Mouse (Mus musculus): ENCODE data around the gene Peak1. TPM values are rescaled to one million over a fixed set of nuclear protein-coding genes. Genes with fewer than 3 reads are reported as not detected.

Gene Peak1
- polyA plus RNA-seq (2015; fragmentation: Nextera tagmentation; extraction: Ambion mirVana) = 4.8 and 5.4 TPM in 2 replicates

DNA sequence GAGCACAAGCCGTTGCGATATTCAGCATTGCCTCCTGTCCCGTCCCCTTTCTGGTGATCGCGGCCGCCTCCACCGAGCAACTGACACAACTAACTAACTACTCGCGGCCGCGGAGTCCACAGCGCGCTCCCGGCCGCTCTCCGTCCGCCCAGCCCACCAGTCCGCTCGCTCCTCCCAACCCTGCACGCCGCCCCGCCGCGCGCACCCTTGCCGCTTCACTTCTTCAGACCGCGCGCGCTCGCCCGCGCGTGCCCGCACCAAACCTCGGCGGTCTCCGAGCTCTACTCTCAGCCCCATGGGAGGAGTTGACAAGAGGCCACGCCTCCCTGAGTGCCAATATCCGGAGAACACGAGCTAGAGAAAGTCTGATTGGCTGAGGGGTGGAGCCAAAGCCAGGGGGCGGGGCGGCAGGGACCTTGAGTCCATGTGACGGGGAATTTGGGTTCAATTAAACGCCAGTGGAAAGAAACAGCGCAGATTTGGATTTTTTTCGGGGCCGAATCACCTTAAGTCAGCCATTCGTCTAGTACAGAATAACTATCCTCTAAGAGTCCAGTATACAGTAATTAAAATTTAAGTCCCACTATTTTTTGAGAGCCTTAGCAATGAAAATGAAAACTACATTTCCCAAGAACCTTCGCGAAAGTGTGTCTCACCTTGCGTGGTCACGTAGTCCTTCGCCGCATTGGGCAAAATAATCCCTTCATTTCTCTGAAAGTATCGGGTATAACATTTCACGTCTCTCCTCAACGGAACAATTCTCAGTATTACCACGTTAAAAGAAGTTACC is at the start of gene Peak1, which contains the start of gene Hmg20a:
Peak1 (minus strand) TSS at position 120 of the 790 bp plus-strand sequence.
Hmg20a (plus strand) TSS at position 662 of the 790 bp plus-strand sequence.
- H3K36me3 ChIP-seq = no peaks in the 10 kb centered on the region
- peak within 1 kb of the TSS; percentile 74 for H3K4me3 ChIP-seq
- under 1% methylated on average over 59 of the region's 59 CpGs for WGBS
- no peaks in the 10 kb centered on the region for H3K9me3 ChIP-seq
- H3K4me1 ChIP-seq (replicated peaks) = peaks cover 44% of the 10 kb centered on the region
- H3K9ac ChIP-seq = peak within 1 kb of the TSS; percentile 83
- H3K27ac ChIP-seq = peak within 1 kb of the TSS; percentile 95
- peak within 1 kb of the TSS; percentile 73 for H3K4me2 ChIP-seq
- peak; percentile 96 for ATAC-seq (ENCODE audit: low FRiP score)
- H3K27me3 ChIP-seq = no peaks in the 10 kb centered on the region

DNA sequence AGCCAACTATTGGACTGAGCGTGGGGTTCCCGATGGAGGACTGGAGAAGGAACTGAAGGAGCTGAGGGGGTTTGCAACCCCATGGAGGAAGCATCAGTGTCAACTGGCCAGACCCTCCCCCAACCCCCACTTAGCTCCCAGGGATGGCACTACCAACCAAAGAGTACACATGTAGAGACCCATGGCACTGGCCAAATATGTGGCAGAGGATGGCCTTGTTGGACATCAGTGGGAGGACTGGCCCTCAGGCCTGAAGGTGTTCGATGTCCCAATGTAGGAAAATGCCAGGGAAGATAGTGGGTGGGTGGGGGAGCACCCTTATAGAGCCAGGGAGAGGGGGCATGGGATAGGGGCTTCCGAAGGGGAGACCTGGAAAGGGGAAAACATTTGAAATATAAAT is 48.4 kb upstream of the Peak1 start:
- Histone ChIP-seq H3K27ac (peak overlapping the region; percentile 83; the same call in 1 of the 2 replicates), H3K4me1 (replicated peaks) (peaks cover 24% of the 10 kb centered on the region), H3K9ac (no peak overlapping the region), H3K4me3 (no peak overlapping the region), H3K36me3 (peaks cover 18% of the 10 kb centered on the region), H3K9me3 (no peaks in the 10 kb centered on the region), H3K27me3 (no peaks in the 10 kb centered on the region), H3K4me2 (no peak overlapping the region)
- 93% methylated on average over 4 of the region's 4 CpGs for WGBS
- ATAC-seq (ENCODE audit: low FRiP score) = no peak

DNA sequence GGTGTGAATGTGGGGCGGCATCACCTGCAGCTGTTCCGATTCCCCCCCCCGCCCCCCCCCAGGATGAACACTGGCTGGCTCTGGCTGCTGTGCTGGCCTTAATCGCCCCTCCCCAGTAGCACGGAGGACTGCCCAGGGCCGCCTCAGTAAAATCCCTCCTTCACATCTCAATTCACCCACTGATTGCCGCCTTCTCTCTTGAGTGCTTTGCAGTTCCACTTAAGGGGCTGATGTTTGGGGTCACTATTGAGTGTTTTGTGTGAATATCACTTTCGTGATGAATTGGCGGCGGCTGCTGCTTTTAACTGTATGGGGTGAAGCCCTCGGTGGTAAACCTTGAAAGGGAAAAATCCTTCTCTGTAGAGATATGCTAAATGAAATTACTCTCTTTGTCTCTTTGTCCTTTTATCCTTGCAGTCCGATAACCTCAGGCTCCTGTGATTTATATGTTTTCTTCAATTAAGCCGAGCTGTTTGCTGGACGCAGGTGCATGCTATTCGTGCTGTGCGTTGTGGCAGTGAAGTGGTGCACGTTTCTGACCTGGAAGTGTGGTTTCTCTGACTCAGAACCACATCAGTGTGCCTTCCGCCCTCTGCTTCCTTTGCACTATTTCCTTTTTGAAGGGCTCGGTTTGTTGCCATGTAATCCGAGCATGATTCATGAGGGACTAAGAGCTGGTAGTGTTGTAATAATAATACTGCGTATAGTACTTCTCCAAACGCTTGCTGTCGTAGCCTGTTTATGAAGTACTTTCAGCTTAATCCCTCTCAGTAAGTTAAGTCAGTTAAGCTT is 47.2 kb upstream of the Peak1 start:
- H3K4me2 ChIP-seq = peak overlapping the region; percentile 38
- H3K36me3 ChIP-seq = peaks cover 18% of the 10 kb centered on the region
- H3K27me3 ChIP-seq = no peaks in the 10 kb centered on the region
- no peak overlapping the region for H3K4me3 ChIP-seq
- no peaks in the 10 kb centered on the region for H3K9me3 ChIP-seq
- H3K27ac ChIP-seq = peak overlapping the region; percentile 83
- peak overlapping the region; percentile 43; the same call in 1 of the 2 replicates for H3K9ac ChIP-seq
- H3K4me1 ChIP-seq (replicated peaks) = peaks cover 24% of the 10 kb centered on the region
- ATAC-seq (ENCODE audit: low FRiP score) = peak; percentile 49
- 26% methylated on average over 23 of the region's 23 CpGs for WGBS

DNA sequence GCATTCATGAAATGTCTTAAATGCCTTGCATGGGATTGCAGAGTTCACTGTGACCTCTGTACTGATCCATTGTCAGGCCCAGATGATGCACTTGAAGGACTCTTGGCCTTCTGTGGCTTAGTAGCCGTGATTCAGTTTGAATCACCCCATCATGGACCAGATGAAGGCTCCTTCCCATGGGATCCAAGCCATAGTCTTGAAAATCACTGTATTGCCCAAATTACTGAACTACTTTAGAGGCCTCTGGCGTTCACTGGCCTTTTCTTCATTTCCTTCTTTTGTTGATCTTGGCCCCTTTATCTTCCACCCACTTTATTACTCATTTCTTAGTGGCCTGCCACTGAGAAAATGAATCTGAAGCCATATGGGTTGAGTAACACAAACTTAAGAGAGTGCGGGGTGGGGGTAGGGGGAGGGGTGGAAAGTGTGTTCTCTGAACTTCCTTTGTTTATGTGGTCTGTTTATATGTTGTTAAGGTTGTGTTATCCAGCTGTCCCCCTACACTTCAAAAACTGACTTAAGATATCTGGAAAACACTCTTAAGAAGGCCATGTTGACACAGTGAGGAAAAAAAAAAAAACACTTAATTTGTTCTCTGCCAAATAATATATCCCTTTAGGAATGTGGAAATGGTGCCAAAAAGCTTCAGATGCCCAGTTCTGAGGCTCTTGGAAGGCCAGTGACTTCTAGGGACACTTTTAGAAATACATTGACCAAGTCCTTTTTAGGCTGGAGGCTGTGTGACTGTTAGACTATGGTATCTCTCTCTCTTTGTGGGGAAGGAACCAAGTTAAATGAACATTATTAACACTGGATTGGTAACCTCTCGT is 46.0 kb upstream of the Peak1 start:
- no peaks in the 10 kb centered on the region for H3K9me3 ChIP-seq
- no peak for ATAC-seq (ENCODE audit: low FRiP score)
- no peak overlapping the region for H3K9ac ChIP-seq
- no peak overlapping the region for H3K4me2 ChIP-seq
- no peak overlapping the region for H3K4me3 ChIP-seq
- no peaks in the 10 kb centered on the region for H3K27me3 ChIP-seq
- peaks cover 24% of the 10 kb centered on the region for H3K4me1 ChIP-seq (replicated peaks)
- H3K27ac ChIP-seq = no peak overlapping the region; the same call in 1 of the 2 replicates
- 66% methylated on average over 4 of the region's 4 CpGs for WGBS
- peaks cover 10% of the 10 kb centered on the region for H3K36me3 ChIP-seq

DNA sequence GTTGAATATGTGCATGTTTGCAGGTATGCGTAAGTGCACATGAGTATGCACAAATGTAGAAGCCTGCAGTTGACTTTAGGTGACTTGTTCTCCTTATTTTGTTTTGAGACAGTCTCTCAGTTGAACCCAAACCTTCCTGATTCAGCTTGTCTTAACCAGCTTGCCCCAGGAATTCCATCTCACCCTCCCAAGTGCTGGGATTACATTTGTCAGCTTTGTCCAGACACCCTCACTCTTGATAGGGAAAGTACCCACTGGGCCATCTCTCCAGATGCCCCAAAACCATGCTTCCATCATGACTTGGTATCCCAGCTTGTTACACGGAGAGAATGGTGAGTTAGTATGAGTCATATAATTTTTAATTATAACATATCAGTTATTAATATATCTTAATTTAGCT is 45.2 kb upstream of the Peak1 start:
- H3K9ac ChIP-seq = no peak overlapping the region
- WGBS = 93% methylated on average over 2 of the region's 2 CpGs
- no peak overlapping the region for H3K4me3 ChIP-seq
- peaks cover 24% of the 10 kb centered on the region for H3K4me1 ChIP-seq (replicated peaks)
- no peak for ATAC-seq (ENCODE audit: low FRiP score)
- no peak overlapping the region for H3K4me2 ChIP-seq
- no peak overlapping the region for H3K27ac ChIP-seq
- H3K36me3 ChIP-seq = peaks cover 4% of the 10 kb centered on the region
- no peaks in the 10 kb centered on the region for H3K27me3 ChIP-seq
- no peaks in the 10 kb centered on the region for H3K9me3 ChIP-seq

DNA sequence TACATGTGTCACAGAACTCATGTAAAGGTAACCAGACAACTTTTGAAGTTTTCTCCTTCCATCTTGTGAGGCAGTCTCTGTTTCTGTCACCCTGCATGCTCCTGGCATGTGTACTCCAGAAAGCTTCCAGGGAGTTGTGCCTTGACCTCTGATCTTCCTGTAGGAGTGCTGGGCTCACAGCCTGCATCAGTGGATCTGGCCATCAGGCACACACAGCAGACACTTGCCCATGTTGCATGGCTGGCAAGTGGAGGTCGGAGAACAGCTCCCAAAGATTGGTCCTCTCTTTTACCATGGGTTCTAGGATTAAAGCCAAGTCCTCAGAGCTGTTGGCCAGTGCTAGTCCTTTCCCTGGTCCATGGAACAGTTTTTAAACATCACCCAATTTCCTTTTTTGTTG is 44.7 kb upstream of the Peak1 start:
- H3K9me3 ChIP-seq = no peaks in the 10 kb centered on the region
- H3K4me2 ChIP-seq = no peak overlapping the region
- peaks cover 24% of the 10 kb centered on the region for H3K4me1 ChIP-seq (replicated peaks)
- no peak for ATAC-seq (ENCODE audit: low FRiP score)
- H3K36me3 ChIP-seq = no peaks in the 10 kb centered on the region
- H3K27me3 ChIP-seq = no peaks in the 10 kb centered on the region
- H3K4me3 ChIP-seq = no peak overlapping the region
- no peak overlapping the region for H3K9ac ChIP-seq
- no peak overlapping the region; the same call in 1 of the 2 replicates for H3K27ac ChIP-seq
- WGBS = 82% methylated on average over 1 of the region's 1 CpGs

DNA sequence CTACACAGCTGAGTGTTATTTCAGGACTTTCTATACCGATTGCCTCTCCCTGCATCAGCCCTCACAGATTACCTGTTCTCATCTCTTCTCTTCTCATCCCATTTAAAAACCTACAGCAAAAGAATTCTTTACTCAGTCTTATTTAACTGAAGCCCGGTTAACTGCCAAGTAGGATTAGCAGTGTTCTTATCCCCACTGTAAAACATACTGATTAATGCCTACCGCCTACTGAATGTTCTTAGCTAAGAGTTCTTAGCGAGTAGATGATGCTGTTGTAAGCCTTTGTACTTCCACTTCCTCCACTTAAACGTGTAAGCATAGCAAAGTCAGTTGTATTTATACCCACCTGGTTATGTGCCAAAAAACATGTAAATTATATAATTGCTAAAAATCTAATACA is 43.1 kb upstream of the Peak1 start:
- ATAC-seq (ENCODE audit: low FRiP score) = no peak
- no peak overlapping the region for H3K27ac ChIP-seq
- peaks cover 19% of the 10 kb centered on the region for H3K4me1 ChIP-seq (replicated peaks)
- no peaks in the 10 kb centered on the region for H3K27me3 ChIP-seq
- WGBS = 91% methylated on average over 5 of the region's 5 CpGs
- no peak overlapping the region for H3K4me2 ChIP-seq
- no peaks in the 10 kb centered on the region for H3K9me3 ChIP-seq
- H3K36me3 ChIP-seq = no peaks in the 10 kb centered on the region; the same call in 1 of the 2 replicates
- H3K9ac ChIP-seq = no peak overlapping the region
- H3K4me3 ChIP-seq = no peak overlapping the region

DNA sequence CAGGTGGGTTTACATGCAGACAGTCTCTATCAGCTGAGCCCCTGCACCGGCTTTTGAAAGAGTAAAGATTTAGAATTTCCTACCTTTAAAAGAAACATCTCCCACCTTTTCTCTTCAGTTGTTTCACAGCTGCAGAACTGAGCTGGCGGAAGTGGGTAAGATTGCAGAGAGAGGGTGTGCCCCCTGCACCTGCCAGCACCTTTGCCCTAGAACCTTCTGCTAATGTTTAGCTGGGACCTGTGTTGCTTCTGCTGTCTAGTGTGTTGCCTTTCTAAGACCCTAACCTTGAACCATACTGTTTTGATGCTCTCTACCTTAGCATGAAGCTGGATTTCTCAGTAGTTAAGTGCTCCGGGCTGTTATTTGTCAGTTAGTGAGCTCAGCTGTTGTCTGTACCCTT is 38.6 kb upstream of the Peak1 start:
- H3K4me1 ChIP-seq (replicated peaks) = no peaks in the 10 kb centered on the region; the same call in 1 of the 2 replicates
- no peak overlapping the region for H3K27ac ChIP-seq
- no peak overlapping the region for H3K4me3 ChIP-seq
- H3K27me3 ChIP-seq = no peaks in the 10 kb centered on the region
- WGBS = 88% methylated on average over 3 of the region's 3 CpGs
- ATAC-seq (ENCODE audit: low FRiP score) = no peak
- peaks cover 6% of the 10 kb centered on the region for H3K36me3 ChIP-seq
- no peak overlapping the region for H3K4me2 ChIP-seq
- no peak overlapping the region for H3K9ac ChIP-seq
- H3K9me3 ChIP-seq = no peaks in the 10 kb centered on the region

DNA sequence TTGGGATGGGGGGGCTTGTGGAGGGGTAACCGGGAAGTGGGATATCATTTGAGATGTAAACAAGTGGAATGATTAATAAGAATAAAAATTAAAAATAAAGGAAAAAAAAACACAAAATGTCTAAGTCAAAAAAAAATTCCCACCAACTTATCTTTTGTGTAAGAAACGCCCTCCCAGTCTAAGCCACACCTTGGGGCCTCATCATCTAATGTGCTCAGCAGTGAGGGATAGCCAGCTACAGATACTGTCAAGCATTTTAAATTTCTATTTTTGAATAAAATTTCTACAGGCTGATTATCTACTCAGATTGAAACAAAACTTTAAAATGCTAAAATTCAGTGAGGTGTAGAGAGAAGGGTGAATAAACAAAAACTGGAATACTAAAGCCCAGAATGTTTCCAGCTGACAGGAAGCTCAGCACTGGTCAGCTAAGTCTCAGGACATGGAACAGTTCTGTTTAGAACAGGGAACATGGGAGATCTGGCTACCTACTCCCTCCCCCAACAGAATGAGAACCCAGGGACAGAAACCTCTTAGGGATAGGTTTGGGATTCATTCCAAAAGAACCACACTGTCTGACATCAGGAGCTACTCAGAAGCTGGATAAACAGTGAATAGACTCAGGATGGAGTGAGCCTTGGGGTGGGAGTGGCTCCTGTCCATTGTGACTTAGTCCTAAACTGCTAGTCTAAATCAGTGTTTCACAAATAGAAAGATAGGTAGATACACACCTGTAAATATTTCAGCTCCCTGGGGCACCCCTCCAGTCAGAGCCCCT is 35.4 kb upstream of the Peak1 start:
- no peak overlapping the region for H3K27ac ChIP-seq
- H3K9me3 ChIP-seq = no peaks in the 10 kb centered on the region
- no peaks in the 10 kb centered on the region for H3K27me3 ChIP-seq
- H3K4me3 ChIP-seq = no peak overlapping the region
- WGBS = 91% methylated on average over 2 of the region's 2 CpGs
- H3K4me1 ChIP-seq (replicated peaks) = peaks cover 3% of the 10 kb centered on the region; the same call in 1 of the 2 replicates
- no peak overlapping the region for H3K4me2 ChIP-seq
- H3K36me3 ChIP-seq = peaks cover 6% of the 10 kb centered on the region
- ATAC-seq (ENCODE audit: low FRiP score) = no peak
- H3K9ac ChIP-seq = no peak overlapping the region

DNA sequence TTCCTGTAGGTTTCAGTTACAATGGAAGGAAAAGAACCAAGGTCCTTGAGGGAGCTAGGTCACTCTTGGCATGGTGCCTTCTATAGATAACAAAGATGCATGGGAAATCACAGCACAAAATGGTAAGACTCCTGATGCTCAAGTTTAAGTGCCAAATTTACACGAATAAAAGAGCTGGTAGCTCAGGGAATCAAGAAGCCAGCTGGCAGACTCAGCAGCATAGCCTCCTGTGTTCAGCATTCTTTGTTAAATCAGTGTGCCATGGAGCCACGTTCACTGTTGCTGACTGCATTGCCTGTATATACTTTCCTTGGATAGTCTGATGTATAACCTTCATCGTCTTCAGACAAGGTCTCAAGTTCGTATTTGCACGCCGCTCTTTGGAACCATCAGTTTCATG is 33.7 kb upstream of the Peak1 start:
- H3K4me1 ChIP-seq (replicated peaks) = peaks cover 3% of the 10 kb centered on the region; the same call in 1 of the 2 replicates
- H3K9me3 ChIP-seq = no peaks in the 10 kb centered on the region
- no peak for ATAC-seq (ENCODE audit: low FRiP score)
- no peak overlapping the region for H3K27ac ChIP-seq
- no peak overlapping the region for H3K4me2 ChIP-seq
- no peak overlapping the region for H3K9ac ChIP-seq
- H3K27me3 ChIP-seq = no peaks in the 10 kb centered on the region
- no peak overlapping the region for H3K4me3 ChIP-seq
- H3K36me3 ChIP-seq = peaks cover 6% of the 10 kb centered on the region
- WGBS = 91% methylated on average over 6 of the region's 6 CpGs

DNA sequence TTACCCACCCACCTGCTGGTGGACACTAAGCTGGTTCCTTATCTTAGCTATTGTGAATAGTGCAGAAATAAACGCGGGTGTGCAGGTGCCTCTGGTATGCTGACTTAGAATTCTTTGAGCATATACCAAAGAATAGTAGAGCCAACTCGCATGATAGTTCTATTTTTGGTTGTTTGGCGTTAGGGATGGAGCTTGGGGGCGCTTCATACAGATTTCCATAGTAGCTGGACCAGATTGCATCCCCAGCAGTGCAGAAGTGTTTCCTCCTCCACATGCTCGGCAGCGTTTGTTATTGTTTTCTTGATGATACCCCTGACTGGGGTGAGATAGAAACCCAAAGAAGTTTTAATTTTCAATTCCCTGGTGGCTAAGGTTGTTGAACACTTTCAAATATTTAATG is 21.8 kb upstream of the Peak1 start:
- no peak overlapping the region for H3K27ac ChIP-seq
- 79% methylated on average over 7 of the region's 7 CpGs for WGBS
- H3K4me3 ChIP-seq = no peak overlapping the region
- H3K9ac ChIP-seq = no peak overlapping the region
- H3K36me3 ChIP-seq = no peaks in the 10 kb centered on the region
- H3K4me1 ChIP-seq (replicated peaks) = no peaks in the 10 kb centered on the region
- H3K27me3 ChIP-seq = no peaks in the 10 kb centered on the region
- no peak for ATAC-seq (ENCODE audit: low FRiP score)
- H3K4me2 ChIP-seq = no peak overlapping the region
- H3K9me3 ChIP-seq = no peaks in the 10 kb centered on the region

Data from hindbrain, embryonic 13.5 days (tissue).